ENCODE assay signal across 18 mouse cellular contexts in the genomic region with DNA sequence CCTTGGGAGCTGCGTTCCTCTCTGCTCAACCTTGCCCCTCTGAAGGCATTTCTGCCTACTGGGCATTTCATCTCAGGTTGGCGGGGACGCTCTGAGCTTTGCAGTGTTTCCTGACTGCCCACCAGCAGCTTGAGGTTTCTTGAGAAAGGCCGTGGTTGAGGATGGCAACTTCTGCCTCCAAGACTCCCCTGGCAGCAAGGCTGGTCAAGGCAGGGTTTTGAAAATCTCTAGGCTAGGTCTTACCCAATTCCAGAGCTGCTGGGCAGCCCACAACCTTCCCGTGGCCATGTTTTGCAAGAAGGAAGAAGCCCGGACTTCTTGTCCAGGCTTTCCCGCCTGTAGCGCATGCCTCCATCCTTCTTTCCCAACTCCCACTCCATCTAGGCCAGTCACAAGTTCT. TPM values are rescaled to one million over a fixed set of nuclear protein-coding genes. Genes with fewer than 3 reads are reported as not detected.
A peak's percentile ranks its signal among the peaks of the same experiment; 100 is the strongest.
DNase-seq lines count a peak whose midpoint lies in the region; ATAC-seq and TF ChIP-seq lines count a peak whose summit lies in the region.
"Had no signal": no experiment of that assay in that cellular context is flagged by ENCODE, and none has a peak within 500 bp of the region (broad histone marks: within the 10 kb centered on the region; RNA-seq: fewer than 3 reads in every experiment).

No protein-coding gene starts in this region.

- H3K9ac ChIP-seq in liver, postnatal 0 days (replicated peaks) = no peak overlapping the region
- H3K9ac ChIP-seq: limb, embryonic 13.5 days had no signal

- H3K9me3 ChIP-seq in liver, postnatal 0 days (ENCODE audit: low read length) = no peaks in the 10 kb centered on the region
- H3K9me3 ChIP-seq in E14TG2a.4 (ENCODE audit: low read length) = no peaks in the 10 kb centered on the region
- H3K9me3 ChIP-seq: limb, embryonic 13.5 days had no signal

- H3K27ac ChIP-seq in liver, postnatal 0 days (ENCODE audit: low read depth) = peak overlapping the region; percentile 64; the same call in 1 of the 2 replicates
- no peak overlapping the region for H3K27ac ChIP-seq in kidney, adult 2 months (ENCODE audit: insufficient read depth, low read depth, low read length)
- H3K27ac ChIP-seq: limb, embryonic 13.5 days had no signal

- peak overlapping the region; percentile 44 for H3K4me3 ChIP-seq in liver, postnatal 0 days (ENCODE audit: low read depth, low read length)
- peak overlapping the region; percentile 49 for H3K4me3 ChIP-seq in E14TG2a.4 (replicated peaks; ENCODE audit: low read length)
- H3K4me3 ChIP-seq in kidney, adult 2 months (ENCODE audit: insufficient read depth, low read depth, low read length) = no peak overlapping the region

- ATAC-seq in liver, postnatal 0 days = no peak
- ATAC-seq in megakaryocyte, adult 5-6 weeks (ENCODE audit: poor library complexity, severe bottlenecking) = peak; percentile 47
- ATAC-seq in frontal cortex, adult (ENCODE audit: low TSS enrichment) = no peak
- ATAC-seq: forebrain, embryonic 16.5 days had no signal

- DNase-seq in liver, postnatal 0 days = no peak
- DNase-seq in liver = no peak
- DNase-seq in 416B (ENCODE audit: low read depth) = peak; percentile 70
- no peak for DNase-seq in kidney, adult 2 months
- DNase-seq: adrenal gland, adult 2 months; cerebellum, postnatal 14 days; gastrocnemius, adult 2 months; heart, adult 18-20 months; kidney, adult 9 months; kidney, postnatal 36 days; lung, postnatal 14 days; right cerebral cortex, postnatal 14 days; thymus, postnatal 4 days had no signal

- TF ChIP-seq EP300 in liver, postnatal 0 days (IDR thresholded peaks at IDR 0.05; ENCODE audit: low read depth) = no peak

- H3K27me3 ChIP-seq in liver, postnatal 0 days (ENCODE audit: insufficient read depth, low read length) = no peaks in the 10 kb centered on the region
- no peaks in the 10 kb centered on the region for H3K27me3 ChIP-seq in E14TG2a.4 (ENCODE audit: insufficient read depth, low read length)
- H3K27me3 ChIP-seq in kidney, adult 2 months (replicated peaks; ENCODE audit: control insufficient read depth, insufficient read depth, low read length) = no peaks in the 10 kb centered on the region
- H3K27me3 ChIP-seq: limb, embryonic 13.5 days had no signal

- TF ChIP-seq CTCF in liver, postnatal 0 days (IDR thresholded peaks at IDR 0.05; ENCODE audit: low read depth) = no peak
- TF ChIP-seq CTCF in E14TG2a.4 (conservative IDR thresholded peaks at IDR 0.05; ENCODE audit: low read length) = no peak
- TF ChIP-seq CTCF in kidney, adult 2 months (conservative IDR thresholded peaks at IDR 0.05; ENCODE audit: insufficient read depth, insufficient read length, low read depth, low read length) = no peak

- H3K4me2 ChIP-seq in liver, postnatal 0 days (ENCODE audit: low read depth, low read length) = peak overlapping the region; percentile 66

- WGBS in liver, postnatal 0 days (ENCODE audit: insufficient replicate concordance) = 66% methylated on average over 8 of the region's 8 CpGs
- WGBS in kidney, adult 2 months = 96% methylated on average over 8 of the region's 8 CpGs

- H3K4me1 ChIP-seq in liver, postnatal 0 days (ENCODE audit: insufficient read depth) = peaks cover 12% of the 10 kb centered on the region; the same call in 1 of the 2 replicates
- peaks cover 59% of the 10 kb centered on the region for H3K4me1 ChIP-seq in E14TG2a.4 (replicated peaks; ENCODE audit: low read depth, low read length)
- H3K4me1 ChIP-seq in kidney, adult 2 months (ENCODE audit: control insufficient read depth, insufficient read depth, low read length) = no peaks in the 10 kb centered on the region

- TF ChIP-seq POLR2A in kidney, adult 2 months (IDR thresholded peaks at IDR 0.05; ENCODE audit: low read depth, low read length) = no peak

- no peaks in the 10 kb centered on the region for H3K36me3 ChIP-seq in liver, postnatal 0 days (replicated peaks; ENCODE audit: insufficient read depth, low read length)
- peaks cover 45% of the 10 kb centered on the region for H3K36me3 ChIP-seq in E14TG2a.4 (ENCODE audit: insufficient read depth, low read length)
- H3K36me3 ChIP-seq in kidney, adult 2 months (ENCODE audit: control insufficient read depth, insufficient read depth, low read length) = no peaks in the 10 kb centered on the region
- H3K36me3 ChIP-seq: limb, embryonic 13.5 days had no signal

RNA-seq across cellular contexts. Expression of a gene that starts 4.3 kb away (rescaled TPM):
- 7.0 and 7.3 TPM in 2 replicates for polyA plus RNA-seq in liver, postnatal 0 days (2015; fragmentation: Nextera tagmentation; extraction: Ambion mirVana)
- 44.4 and 45.1 TPM in 2 replicates for total RNA-seq in megakaryocyte, adult 5-6 weeks (2015)
- 51.2 and 59.3 TPM in 2 replicates for total RNA-seq in megakaryocyte, adult 5-6 weeks (2017)
- polyA plus RNA-seq in kidney, adult 2 months (2012; rRNA removed) = 6.4 and 13.1 TPM in 2 replicates

RNA-seq across cellular contexts. Expression of a gene that starts 52.8 kb away (rescaled TPM):
- 97.7 and 97.9 TPM in 2 replicates for polyA plus RNA-seq in liver, postnatal 0 days (2015; fragmentation: Nextera tagmentation; extraction: Ambion mirVana)
- total RNA-seq in megakaryocyte, adult 5-6 weeks (2015) = 354 and 364 TPM in 2 replicates
- 189 and 193 TPM in 2 replicates for total RNA-seq in megakaryocyte, adult 5-6 weeks (2017)
- 75.8 and 91.5 TPM in 2 replicates for polyA plus RNA-seq in kidney, adult 2 months (2012; rRNA removed)

RNA-seq across cellular contexts. Expression of a gene that starts 53.4 kb away (rescaled TPM):
- polyA plus RNA-seq in liver, postnatal 0 days (2015; fragmentation: Nextera tagmentation; extraction: Ambion mirVana) = 1.1 and 1.2 TPM in 2 replicates
- 3.2 and 4.3 TPM in 2 replicates for total RNA-seq in megakaryocyte, adult 5-6 weeks (2015)
- 3.5 and 6.5 TPM in 2 replicates for total RNA-seq in megakaryocyte, adult 5-6 weeks (2017)
- 18.2 and 23.2 TPM in 2 replicates for polyA plus RNA-seq in kidney, adult 2 months (2012; rRNA removed)
